Mouse (Mus musculus): Measurements from ENCODE around the gene Kmt2c. TPM values are rescaled to one million over a fixed set of nuclear protein-coding genes. Genes with fewer than 3 reads are reported as not detected.
"Not testable (repeated sequence)": the region's sequence is repeated elsewhere in the genome, so short reads cannot be mapped to it uniquely, and the experiment has no call there.

Kmt2c gene
- polyA plus RNA-seq, 1 experiment from 2014 or later: 20.4 TPM

GRCm38 (mm10) chr5:25499423-25500398, 1.1 kb upstream of the Kmt2c start:
- Histone ChIP-seq H3K9ac (peak overlapping the region; percentile 85), H3K9me3 (no peaks in the 10 kb centered on the region), H3K4me2 (peak overlapping the region; percentile 64), H3K4me1 (peaks cover 19% of the 10 kb centered on the region), H3K27ac (peak overlapping the region; percentile 100), H3K36me3 (replicated peaks) (no peaks in the 10 kb centered on the region), H3K27me3 (replicated peaks) (no peaks in the 10 kb centered on the region), H3K4me3 (peak overlapping the region; percentile 70)
- ATAC-seq (replicated peaks): peak; percentile 92
- WGBS: under 1% methylated on average over 83 of the region's 90 CpGs

GRCm38 (mm10) chr5:25498821-25499422, 339 bp upstream of the Kmt2c start:
- Histone ChIP-seq H3K9ac (peak overlapping the region; percentile 85), H3K4me2 (peak overlapping the region; percentile 64), H3K4me3 (peak overlapping the region; percentile 70), H3K27ac (peak overlapping the region; percentile 100), H3K27me3 (replicated peaks) (no peaks in the 10 kb centered on the region), H3K9me3 (no peaks in the 10 kb centered on the region), H3K4me1 (peaks cover 22% of the 10 kb centered on the region), H3K36me3 (replicated peaks) (no peaks in the 10 kb centered on the region)
- under 1% methylated on average over 42 of the region's 87 CpGs for WGBS
- ATAC-seq (replicated peaks): peak; percentile 84

GRCm38 (mm10) chr5:25497720-25498345, 750 bp downstream of the Kmt2c start:
- Histone ChIP-seq H3K27ac (peak overlapping the region; percentile 100), H3K4me2 (peak overlapping the region; percentile 82), H3K36me3 (replicated peaks) (no peaks in the 10 kb centered on the region), H3K4me1 (peaks cover 22% of the 10 kb centered on the region), H3K9ac (peak overlapping the region; percentile 82), H3K27me3 (replicated peaks) (no peaks in the 10 kb centered on the region), H3K9me3 (no peaks in the 10 kb centered on the region), H3K4me3 (peak overlapping the region; percentile 70)
- ATAC-seq (replicated peaks): peak; percentile 24
- WGBS: under 1% methylated on average over 69 of the region's 78 CpGs

- peak overlapping the region; percentile 100 for H3K27ac ChIP-seq
- H3K4me1 ChIP-seq: peaks cover 22% of the 10 kb centered on the region
- H3K36me3 ChIP-seq (replicated peaks): no peaks in the 10 kb centered on the region
- peak overlapping the region; percentile 82 for H3K9ac ChIP-seq
- peak overlapping the region; percentile 82 for H3K4me2 ChIP-seq
- no peaks in the 10 kb centered on the region for H3K9me3 ChIP-seq
- 1% methylated on average over 10 of the region's 10 CpGs for WGBS
- peak overlapping the region; percentile 70 for H3K4me3 ChIP-seq
- ATAC-seq (replicated peaks): no peak
- no peaks in the 10 kb centered on the region for H3K27me3 ChIP-seq (replicated peaks)
Observed at GRCm38 (mm10) chr5:25497369-25497719, 1.2 kb downstream of the Kmt2c start.

- H3K9me3 ChIP-seq: no peaks in the 10 kb centered on the region
- H3K27me3 ChIP-seq (replicated peaks): no peaks in the 10 kb centered on the region
- peak overlapping the region; percentile 82 for H3K4me2 ChIP-seq
- no peak overlapping the region for H3K9ac ChIP-seq
- peak overlapping the region; percentile 70 for H3K4me3 ChIP-seq
- no peak for ATAC-seq (replicated peaks)
- WGBS: 41% methylated on average over 2 of the region's 2 CpGs
- no peak overlapping the region for H3K27ac ChIP-seq
- no peaks in the 10 kb centered on the region for H3K36me3 ChIP-seq (replicated peaks)
- peaks cover 22% of the 10 kb centered on the region for H3K4me1 ChIP-seq
Observed at GRCm38 (mm10) chr5:25496652-25497051, 1.9 kb downstream of the Kmt2c start.

- no peak overlapping the region for H3K9ac ChIP-seq
- no peak overlapping the region for H3K4me3 ChIP-seq
- H3K4me2 ChIP-seq: no peak overlapping the region
- no peaks in the 10 kb centered on the region for H3K9me3 ChIP-seq
- H3K27ac ChIP-seq: no peak overlapping the region
- ATAC-seq (replicated peaks): no peak
- H3K27me3 ChIP-seq (replicated peaks): no peaks in the 10 kb centered on the region
- H3K4me1 ChIP-seq: no peaks in the 10 kb centered on the region
- no peaks in the 10 kb centered on the region for H3K36me3 ChIP-seq (replicated peaks)
Observed at GRCm38 (mm10) chr5:25478863-25479262, 19.7 kb downstream of the Kmt2c start.

- Histone ChIP-seq H3K27ac (no peak overlapping the region), H3K27me3 (replicated peaks) (no peaks in the 10 kb centered on the region), H3K4me1 (peaks cover 12% of the 10 kb centered on the region; the same call in 1 of the 2 replicates), H3K4me2 (no peak overlapping the region), H3K9ac (no peak overlapping the region), H3K4me3 (no peak overlapping the region), H3K36me3 (replicated peaks) (no peaks in the 10 kb centered on the region), H3K9me3 (no peaks in the 10 kb centered on the region)
- no peak for ATAC-seq (replicated peaks)
- WGBS: 88% methylated on average over 2 of the region's 2 CpGs
Observed at GRCm38 (mm10) chr5:25475789-25476188, 22.8 kb downstream of the Kmt2c start.

- Histone ChIP-seq H3K4me1 (peaks cover 12% of the 10 kb centered on the region; the same call in 1 of the 2 replicates), H3K27me3 (replicated peaks) (no peaks in the 10 kb centered on the region), H3K36me3 (replicated peaks) (no peaks in the 10 kb centered on the region), H3K9ac (peak overlapping the region; percentile 21; the same call in 1 of the 2 replicates), H3K4me3 (peak overlapping the region; percentile 34), H3K9me3 (no peaks in the 10 kb centered on the region), H3K4me2 (peak overlapping the region; percentile 46), H3K27ac (peak overlapping the region; percentile 40; the same call in 1 of the 2 replicates)
- ATAC-seq (replicated peaks): peak; percentile 74
- WGBS: 2% methylated on average over 6 of the region's 6 CpGs
Observed at GRCm38 (mm10) chr5:25472070-25472469, 26.5 kb downstream of the Kmt2c start.

GRCm38 (mm10) chr5:25461956-25462355, 36.6 kb downstream of the Kmt2c start:
- Histone ChIP-seq H3K36me3 (replicated peaks) (no peaks in the 10 kb centered on the region), H3K27ac (no peak overlapping the region), H3K27me3 (replicated peaks) (no peaks in the 10 kb centered on the region), H3K9ac (no peak overlapping the region), H3K9me3 (no peaks in the 10 kb centered on the region), H3K4me2 (no peak overlapping the region), H3K4me3 (no peak overlapping the region), H3K4me1 (peaks cover 3% of the 10 kb centered on the region; the same call in 1 of the 2 replicates)
- WGBS: 88% methylated on average over 1 of the region's 1 CpGs
- ATAC-seq (replicated peaks): no peak

GRCm38 (mm10) chr5:25455432-25455831, 43.2 kb downstream of the Kmt2c start:
- H3K27ac ChIP-seq; H3K4me3 ChIP-seq; H3K27me3 ChIP-seq (replicated peaks); H3K36me3 ChIP-seq (replicated peaks); H3K9ac ChIP-seq; H3K4me2 ChIP-seq; H3K4me1 ChIP-seq; H3K9me3 ChIP-seq; ATAC-seq (replicated peaks): not testable (repeated sequence)

GRCm38 (mm10) chr5:25452691-25453090, 45.9 kb downstream of the Kmt2c start:
- no peak overlapping the region for H3K4me2 ChIP-seq
- no peak overlapping the region for H3K4me3 ChIP-seq
- ATAC-seq (replicated peaks): no peak
- 86% methylated on average over 2 of the region's 2 CpGs for WGBS
- no peaks in the 10 kb centered on the region for H3K9me3 ChIP-seq
- no peak overlapping the region for H3K9ac ChIP-seq
- H3K4me1 ChIP-seq: no peaks in the 10 kb centered on the region
- H3K27ac ChIP-seq: no peak overlapping the region
- no peaks in the 10 kb centered on the region for H3K27me3 ChIP-seq (replicated peaks)
- no peaks in the 10 kb centered on the region for H3K36me3 ChIP-seq (replicated peaks)

GRCm38 (mm10) chr5:25437508-25437907, 61.1 kb downstream of the Kmt2c start:
- no peaks in the 10 kb centered on the region for H3K9me3 ChIP-seq
- no peak for ATAC-seq (replicated peaks)
- 93% methylated on average over 1 of the region's 1 CpGs for WGBS

More at GRCm38 (mm10) chr5:25437508-25437907, 61.1 kb downstream of the Kmt2c start:
- Histone ChIP-seq H3K9ac (no peak overlapping the region), H3K4me1 (no peaks in the 10 kb centered on the region), H3K4me2 (no peak overlapping the region), H3K27ac (no peak overlapping the region), H3K36me3 (replicated peaks) (no peaks in the 10 kb centered on the region), H3K27me3 (replicated peaks) (no peaks in the 10 kb centered on the region), H3K4me3 (no peak overlapping the region)

Measured in midbrain, embryonic 15.5 days (tissue).